Comparison of ENCODE assay signal across 8 mouse cellular contexts in genomic region chr7:98309219-98310030, GRCm38 (mm10). TPM values are rescaled to one million over a fixed set of nuclear protein-coding genes. Genes with fewer than 3 reads are reported as not detected.
A peak's percentile ranks its signal among the peaks of the same experiment; 100 is the strongest.
DNase-seq lines count a peak whose midpoint lies in the region; ATAC-seq lines count a peak whose summit lies in the region.

No protein-coding gene starts in this region.

- peaks cover 13% of the 10 kb centered on the region for H3K4me1 ChIP-seq in hindbrain, embryonic 16.5 days (ENCODE audit: control insufficient read depth, insufficient read depth, low read depth, low read length)

- ATAC-seq in hindbrain, embryonic 16.5 days, result peak; percentile 98

- H3K9ac ChIP-seq in hindbrain, embryonic 16.5 days (ENCODE audit: low read depth, low read length), result peak overlapping the region; percentile 80

- 0% methylated on average over 53 of the region's 53 CpGs for WGBS in hindbrain, embryonic 16.5 days
- WGBS in macrophage (ENCODE audit: missing documents), result under 1% methylated on average over 53 of the region's 53 CpGs

- no peaks in the 10 kb centered on the region for H3K9me3 ChIP-seq in hindbrain, embryonic 16.5 days (ENCODE audit: control insufficient read depth, low read length)

- H3K4me3 ChIP-seq in hindbrain, embryonic 16.5 days (ENCODE audit: low read length), result peak overlapping the region; percentile 68
- H3K4me3 ChIP-seq in macrophage (ENCODE audit: inconsistent target), result peak overlapping the region; percentile 84

- H3K36me3 ChIP-seq in hindbrain, embryonic 16.5 days (ENCODE audit: control insufficient read depth, insufficient read depth, low read length), result no peaks in the 10 kb centered on the region
- H3K36me3 ChIP-seq in macrophage (ENCODE audit: inconsistent target), result no peaks in the 10 kb centered on the region

- peaks cover 48% of the 10 kb centered on the region for H3K79me2 ChIP-seq in macrophage (ENCODE audit: inconsistent target)

- H3K27me3 ChIP-seq in hindbrain, embryonic 16.5 days (replicated peaks; ENCODE audit: control insufficient read depth, insufficient read depth, low read length), result no peaks in the 10 kb centered on the region

- DNase-seq in R1 (ENCODE audit: low read depth, low spot score), result peak; percentile 93
- peak; percentile 95 to 98 for DNase-seq in cerebellum, postnatal 25 days
- peak; percentile 87 to 91 for DNase-seq in frontal cortex, postnatal 36 days (ENCODE audit: low spot score in 2 of 2)
- DNase-seq in left cerebral cortex, adult 18-20 months (ENCODE audit: low spot score in 2 of 2), result peak; percentile 93 to 94
- DNase-seq in right cerebral cortex, adult 18-20 months, result peak; percentile 95
- DNase-seq in urinary bladder, postnatal 10 days (ENCODE audit: low spot score), result peak; percentile 78

- peak overlapping the region; percentile 69 for H3K27ac ChIP-seq in hindbrain, embryonic 16.5 days (ENCODE audit: low read depth, low read length)
- peak overlapping the region; percentile 58 for H3K27ac ChIP-seq in macrophage

- peak overlapping the region; percentile 87 for H3K4me2 ChIP-seq in hindbrain, embryonic 16.5 days (ENCODE audit: low read length)

RNA-seq across cellular contexts. Expression of gene Acer3, which starts 11.6 kb away (rescaled TPM):
- polyA plus RNA-seq in hindbrain, embryonic 16.5 days (2015; fragmentation: Nextera tagmentation; extraction: Ambion mirVana), result 26.9 and 29.5 TPM in 2 replicates
- 10 to 100 TPM; 20.8 to 25.0 TPM for total RNA-seq in left cerebral cortex, adult 18-20 months (2021)
- total RNA-seq in macrophage (2018; cell fraction: chromatin; rRNA removed), result 100 to 1,000 TPM in 6 of 26 experiments, 10 to 100 TPM in 20; 28.4 to 185 (median 84.9) TPM
- total RNA-seq in macrophage (2018; cell fraction: cytosol; rRNA removed), result 10 to 100 TPM; 38.2 to 72.5 (median 49.9) TPM
- total RNA-seq in macrophage (2018; cell fraction: nucleus; rRNA removed), result 100 to 1,000 TPM in 5 of 26 experiments, 10 to 100 TPM in 21; 40.9 to 211 (median 81.8) TPM
- polyA plus RNA-seq in macrophage (2018), result 39.0 to 58.1 TPM (median 52.0 TPM) in 3 replicates

RNA-seq across cellular contexts. Expression of gene Tsku, which starts 51.7 kb away (rescaled TPM):
- 6.5 and 9.8 TPM in 2 replicates for polyA plus RNA-seq in hindbrain, embryonic 16.5 days (2015; fragmentation: Nextera tagmentation; extraction: Ambion mirVana)
- total RNA-seq in left cerebral cortex, adult 18-20 months (2021), result 1 to 10 TPM; 2.1 to 3.1 TPM
- total RNA-seq in macrophage (2018; cell fraction: chromatin; rRNA removed), result 1 to 10 TPM in 21 of 26 experiments, under 1 TPM in 5; 0.33 to 8.1 (median 2.2) TPM
- total RNA-seq in macrophage (2018; cell fraction: cytosol; rRNA removed), result 1 to 10 TPM; 2.4 to 8.5 (median 5.0) TPM
- 1 to 10 TPM; 2.2 to 9.8 (median 4.5) TPM for total RNA-seq in macrophage (2018; cell fraction: nucleus; rRNA removed)
- 3.6 to 10.4 TPM (median 4.7 TPM) in 3 replicates for polyA plus RNA-seq in macrophage (2018)

Comparison
In these comparisons a context has a peak if more than half of its experiments do, and no peak if none do; other contexts are left out.
1. Peak in every context shown above with its lines: DNase-seq, ATAC-seq, H3K4me3 ChIP-seq and H3K27ac ChIP-seq.